Mouse (Mus musculus) liver, embryonic 12.5 days (tissue): ENCODE data around the gene Negr1. TPM values are rescaled to one million over a fixed set of nuclear protein-coding genes. Genes with fewer than 3 reads are reported as not detected.

Experiments used
- ATAC-seq: fragments of 200-750 bp; cut with Nextera tagmentation; 2 replicates; pipeline ENCODE4 v1.8.0; 2017; ENCODE audit warnings: moderate number of reproducible peaks, mild to moderate bottlenecking, moderate library complexity
- H3K27ac ChIP-seq: fragments of 300-500 bp; sonication (generic); 2 replicates; pipeline ENCODE4 v1.5.1; 2016; ENCODE audit warnings: mild to moderate bottlenecking
- H3K27me3 ChIP-seq: fragments of 300-500 bp; sonication (generic); replicated peaks from 2 replicates; pipeline ENCODE4 v1.6.1; 2016; ENCODE audit warnings: mild to moderate bottlenecking, moderate library complexity
- H3K36me3 ChIP-seq: fragments of 300-500 bp; sonication (generic); 2 replicates; pipeline ENCODE4 v1.6.1; 2016; ENCODE audit warnings: mild to moderate bottlenecking, moderate library complexity
- H3K4me1 ChIP-seq: fragments of 300-500 bp; sonication (generic); 2 replicates; pipeline ENCODE4 v1.6.1; 2016
- H3K4me2 ChIP-seq: fragments of 300-500 bp; sonication (generic); 2 replicates; pipeline ENCODE4 v1.6.1; 2016; ENCODE audit warnings: mild to moderate bottlenecking, moderate library complexity
- H3K4me3 ChIP-seq: fragments of 300-500 bp; sonication (generic); 2 replicates; pipeline ENCODE4 v1.5.1; 2016; ENCODE audit warnings: mild to moderate bottlenecking, moderate library complexity
- H3K9ac ChIP-seq: fragments of 300-500 bp; sonication (generic); 2 replicates; pipeline ENCODE4 v1.6.1; 2016; ENCODE audit warnings: mild to moderate bottlenecking, moderate library complexity
- H3K9me3 ChIP-seq: fragments of 300-500 bp; sonication (generic); replicated peaks from 2 replicates; pipeline ENCODE4 v1.6.1; 2016; ENCODE audit warnings: mild to moderate bottlenecking, moderate library complexity
- WGBS: fragments of 180-500 bp; shearing (Covaris S2); methylation state at CpG from one replicate; pipeline ENCODE4 v1.1.7; 2016; ENCODE audit not compliant: insufficient replicate concordance; 5-methylcytosine and 5-hydroxymethylcytosine counted together
- polyA plus RNA-seq: library from polyadenylated mRNA; unstranded; fragments of >200 nt; fragmentation: Nextera tagmentation; extraction: Ambion mirVana; gene quantifications from 2 replicates; pipeline ENCODE4 v1.2.1, GENCODE M21; 2016

The Negr1 gene
- polyA plus RNA-seq, 1 experiment from 2014 or later: 0.29 TPM

- H3K27ac ChIP-seq: no peak overlapping the region
- H3K4me1 ChIP-seq: no peaks in the 10 kb centered on the region
- H3K4me2 ChIP-seq: no peak overlapping the region
- ATAC-seq: no peak
- H3K9ac ChIP-seq: no peak overlapping the region
- no peaks in the 10 kb centered on the region for H3K27me3 ChIP-seq
- H3K36me3 ChIP-seq: no peaks in the 10 kb centered on the region
- WGBS: 50% methylated on average over 1 of the region's 1 CpGs
- H3K9me3 ChIP-seq: no peaks in the 10 kb centered on the region
- no peak overlapping the region for H3K4me3 ChIP-seq
Measured at GRCm38 (mm10) chr3:157334169-157334568, 772.6 kb downstream of the Negr1 start.

DNA sequence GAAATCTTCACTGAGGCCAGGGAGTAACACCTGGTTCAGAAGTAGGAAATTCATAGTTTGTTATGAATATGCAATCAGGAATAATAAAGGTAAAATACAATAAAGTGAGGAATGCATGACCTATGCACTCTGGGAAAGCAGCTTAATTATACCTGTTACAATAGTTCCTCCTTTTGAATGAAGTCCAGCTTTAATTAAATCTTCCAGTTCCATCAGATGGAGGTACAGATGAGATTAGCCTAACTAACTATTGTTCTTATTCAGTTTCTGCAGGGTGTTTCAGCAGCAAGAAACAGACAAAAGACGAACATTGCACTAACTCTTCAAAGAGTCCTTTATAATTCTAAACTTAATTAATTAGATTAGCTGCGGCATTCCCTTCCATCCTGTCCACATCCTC is 787.9 kb downstream of the Negr1 start:
- Histone ChIP-seq H3K9me3 (no peaks in the 10 kb centered on the region), H3K27me3 (no peaks in the 10 kb centered on the region), H3K36me3 (no peaks in the 10 kb centered on the region), H3K27ac (no peak overlapping the region), H3K4me3 (no peak overlapping the region), H3K4me1 (no peaks in the 10 kb centered on the region), H3K9ac (no peak overlapping the region), H3K4me2 (no peak overlapping the region)
- ATAC-seq: no peak
- 59% methylated on average over 2 of the region's 2 CpGs for WGBS

DNA sequence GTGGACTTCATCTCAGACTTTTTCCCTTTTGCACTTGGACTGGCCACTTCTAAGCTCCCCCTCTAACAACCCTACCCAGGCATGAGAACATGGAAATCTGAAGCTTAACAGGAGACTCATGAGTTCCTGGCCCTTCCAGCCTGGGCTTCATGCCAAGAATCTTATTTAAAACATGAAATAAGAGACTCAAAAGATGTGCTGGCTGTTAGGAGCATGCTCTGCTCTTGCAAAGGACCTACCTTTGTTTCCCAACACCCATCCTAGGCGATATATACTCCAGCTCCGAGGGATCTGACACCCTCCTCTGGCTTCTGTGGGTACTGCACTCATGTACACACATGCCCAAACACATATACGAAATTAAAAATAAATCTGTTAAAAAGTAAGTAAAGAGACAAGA is 797.3 kb downstream of the Negr1 start:
- H3K4me2 ChIP-seq: no peak overlapping the region
- H3K9me3 ChIP-seq: no peaks in the 10 kb centered on the region
- H3K4me3 ChIP-seq: no peak overlapping the region
- WGBS: 41% methylated on average over 3 of the region's 3 CpGs
- H3K9ac ChIP-seq: no peak overlapping the region
- H3K4me1 ChIP-seq: no peaks in the 10 kb centered on the region
- H3K27me3 ChIP-seq: no peaks in the 10 kb centered on the region
- no peaks in the 10 kb centered on the region for H3K36me3 ChIP-seq
- ATAC-seq: no peak
- H3K27ac ChIP-seq: no peak overlapping the region

GRCm38 (mm10) chr3:157359840-157360239 is 798.2 kb downstream of the Negr1 start:
- no peak for ATAC-seq
- no peaks in the 10 kb centered on the region for H3K27me3 ChIP-seq
- WGBS: 27% methylated on average over 6 of the region's 6 CpGs

More at GRCm38 (mm10) chr3:157359840-157360239, 798.2 kb downstream of the Negr1 start:
- no peak overlapping the region for H3K4me2 ChIP-seq
- H3K27ac ChIP-seq: no peak overlapping the region
- H3K4me1 ChIP-seq: no peaks in the 10 kb centered on the region
- H3K36me3 ChIP-seq: no peaks in the 10 kb centered on the region
- H3K9me3 ChIP-seq: no peaks in the 10 kb centered on the region
- no peak overlapping the region for H3K4me3 ChIP-seq
- no peak overlapping the region for H3K9ac ChIP-seq
